Mouse (Mus musculus) E14TG2a.4 (cell line): Measurements from ENCODE around the gene Dync1li2.

ENCODE experiments used
- H3K27me3 ChIP-seq: 2 replicates; pipeline ENCODE4 v1.6.1; 2014; ENCODE audit warnings: low read length, control low read depth; ENCODE audit not compliant: insufficient read depth
- H3K36me3 ChIP-seq: 2 replicates; pipeline ENCODE4 v1.6.1; 2014; ENCODE audit warnings: low read length, control low read depth; ENCODE audit not compliant: insufficient read depth
- H3K4me1 ChIP-seq: replicated peaks from 2 replicates; pipeline ENCODE4 v1.6.1; 2014; ENCODE audit warnings: low read depth, low read length, control low read depth
- H3K4me3 ChIP-seq: replicated peaks from 2 replicates; pipeline ENCODE4 v1.5.1; 2014; ENCODE audit warnings: mild to moderate bottlenecking, low read length
- H3K9me3 ChIP-seq: 2 replicates; pipeline ENCODE4 v1.6.1; 2014; ENCODE audit warnings: low read length, control low read depth
- CTCF ChIP-seq: conservative IDR thresholded peaks from 2 replicates; pipeline ENCODE4 v1.5.1; 2014; ENCODE audit warnings: low read length
- NANOG ChIP-seq: IDR thresholded peaks from 2 replicates; pipeline ENCODE4 v1.6.1; 2014; ENCODE audit warnings: borderline replicate concordance, low read length, mixed read lengths
- POU5F1 ChIP-seq: IDR thresholded peaks from 2 replicates; pipeline ENCODE4 v1.6.1; 2014; ENCODE audit warnings: low read length, borderline replicate concordance

Gene Dync1li2

DNA sequence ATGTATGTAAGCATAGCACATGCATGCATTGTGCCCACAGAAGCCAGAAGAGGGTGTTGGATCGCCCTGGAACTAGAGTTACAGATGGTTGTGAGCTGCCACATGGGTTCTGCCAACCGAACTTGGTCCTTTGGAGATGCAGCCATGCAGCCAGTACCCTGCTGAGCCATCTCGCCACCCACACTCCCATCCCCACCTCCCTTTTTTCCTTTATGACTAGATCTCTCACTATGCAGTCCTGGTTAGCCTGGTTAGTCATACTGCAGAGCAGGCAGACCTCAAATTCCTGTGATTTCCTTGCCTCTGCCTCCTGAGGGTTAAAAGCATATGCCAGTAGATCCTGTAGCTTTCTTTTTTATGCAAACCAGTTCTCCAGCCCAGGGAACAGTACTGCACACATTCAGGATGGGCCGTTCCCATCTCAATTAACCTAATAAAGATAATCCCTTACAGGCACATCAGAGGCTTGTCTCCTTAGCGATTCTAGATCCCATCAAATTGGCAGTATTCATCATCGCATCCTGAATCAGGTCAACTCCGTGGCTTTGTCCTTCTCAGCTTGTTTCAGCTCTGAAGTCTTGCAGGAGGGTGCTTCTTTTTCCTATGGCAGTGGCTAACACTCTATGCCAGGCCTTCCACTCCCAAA, 32.1 kb downstream of the Dync1li2 start:
- H3K36me3 ChIP-seq: 0 out of 2 replicates have a peak, but pooled peaks cover 3% of the 10 kb centered on the region
- peak overlapping the region; percentile 24; the same call in 1 of the 2 replicates for H3K4me3 ChIP-seq
- TF ChIP-seq POU5F1: no peak; the same call in 1 of the 2 replicates
- peak; percentile 87 for TF ChIP-seq NANOG
- no peaks in the 10 kb centered on the region for H3K9me3 ChIP-seq
- H3K4me1 ChIP-seq: peaks cover 66% of the 10 kb centered on the region
- 0 out of 2 replicates have a peak, but pooled peaks cover 5% of the 10 kb centered on the region for H3K27me3 ChIP-seq

- H3K4me1 ChIP-seq: peaks cover 60% of the 10 kb centered on the region
- H3K27me3 ChIP-seq: 0 out of 2 replicates have a peak, but pooled peaks cover 5% of the 10 kb centered on the region
- H3K4me3 ChIP-seq: no peak overlapping the region
- no peaks in the 10 kb centered on the region for H3K9me3 ChIP-seq
- TF ChIP-seq POU5F1 (no peak), CTCF (no peak), NANOG (no peak)
- H3K36me3 ChIP-seq: no peaks in the 10 kb centered on the region
These were observed 34.3 kb downstream of the Dync1li2 start for GRCm38 (mm10) chr8:104408328-104409110.

GRCm38 (mm10) chr8:104406340-104407128, 36.3 kb downstream of the Dync1li2 start:
- Histone ChIP-seq H3K9me3 (no peaks in the 10 kb centered on the region), H3K36me3 (no peaks in the 10 kb centered on the region), H3K4me3 (no peak overlapping the region), H3K4me1 (peaks cover 48% of the 10 kb centered on the region), H3K27me3 (0 out of 2 replicates have a peak, but pooled peaks cover 5% of the 10 kb centered on the region)
- TF ChIP-seq POU5F1 (no peak), NANOG (no peak), CTCF (no peak)

DNA sequence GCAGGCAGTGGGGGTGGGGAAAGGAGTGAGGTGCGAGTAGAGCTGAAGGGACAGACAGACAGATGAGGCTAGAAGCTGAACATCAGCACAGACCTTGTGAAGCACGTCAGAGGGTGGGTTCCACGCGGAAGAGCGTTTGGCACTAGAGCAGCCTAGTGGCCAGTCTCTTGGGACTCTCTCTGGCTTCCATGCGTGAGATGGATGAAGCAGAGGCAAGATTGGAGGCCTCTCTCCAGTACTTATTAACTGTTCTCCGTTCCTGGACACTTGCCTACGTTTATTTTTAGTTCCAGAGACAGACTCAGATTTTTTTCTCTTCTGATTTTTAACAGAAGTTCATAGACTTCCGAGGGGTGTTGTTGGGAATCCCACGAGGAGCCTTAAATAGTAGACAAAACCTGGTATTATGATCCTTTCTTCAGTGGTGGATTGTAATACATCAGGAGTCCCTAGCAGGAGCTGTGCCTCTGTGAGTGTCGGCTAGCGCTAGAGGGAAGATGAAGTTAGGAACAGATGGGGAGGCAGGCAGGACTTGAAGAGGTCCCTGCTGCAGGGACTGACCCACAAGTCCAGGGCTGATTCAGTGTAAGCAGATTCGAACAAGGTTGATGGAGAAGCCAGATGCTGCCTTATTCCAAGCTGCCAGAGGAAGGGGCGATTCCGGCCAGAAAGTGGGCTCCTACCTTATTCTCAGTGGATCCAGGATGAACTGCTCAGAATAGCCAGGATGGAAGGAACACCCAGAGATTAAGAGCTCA, 37.2 kb downstream of the Dync1li2 start:
- Histone ChIP-seq H3K27me3 (0 out of 2 replicates have a peak, but pooled peaks cover 5% of the 10 kb centered on the region), H3K4me1 (peaks cover 39% of the 10 kb centered on the region), H3K9me3 (no peaks in the 10 kb centered on the region), H3K36me3 (no peaks in the 10 kb centered on the region), H3K4me3 (no peak overlapping the region)
- TF ChIP-seq POU5F1: no peak
- TF ChIP-seq CTCF: no peak
- no peak for TF ChIP-seq NANOG

DNA sequence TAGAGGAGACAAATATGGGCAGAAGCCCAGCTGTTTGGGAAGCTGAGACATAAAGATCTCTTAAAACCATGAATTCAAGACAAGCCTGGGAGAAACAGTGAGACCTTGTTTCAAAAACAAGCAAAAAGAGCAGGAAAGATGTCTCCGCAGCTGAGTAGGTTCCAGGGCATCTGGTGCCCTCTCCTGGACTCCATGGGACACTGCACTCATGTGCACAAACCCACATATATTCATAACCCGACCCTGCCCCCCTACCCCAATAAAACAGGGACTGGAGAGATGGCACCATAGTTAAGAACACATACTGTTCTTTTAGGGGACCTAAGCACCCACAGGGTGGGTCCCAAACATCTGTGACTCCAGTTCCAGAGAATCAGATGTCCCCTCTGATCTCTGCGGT, 39.3 kb downstream of the Dync1li2 start:
- TF ChIP-seq CTCF (peak; percentile 67), NANOG (no peak), POU5F1 (no peak)
- Histone ChIP-seq H3K27me3 (no peaks in the 10 kb centered on the region), H3K36me3 (no peaks in the 10 kb centered on the region), H3K9me3 (no peaks in the 10 kb centered on the region), H3K4me3 (no peak overlapping the region), H3K4me1 (peaks cover 22% of the 10 kb centered on the region)

GRCm38 (mm10) chr8:104395703-104396357, 47.0 kb downstream of the Dync1li2 start, which contains the start of gene Cmtm4:
TSS of gene Cmtm4 (minus strand) at chr8:104395807.
- H3K27me3 ChIP-seq: peaks cover 18% of the 10 kb centered on the region
- H3K9me3 ChIP-seq: 0 out of 2 replicates have a peak, but pooled peaks cover 3% of the 10 kb centered on the region
- H3K4me3 ChIP-seq: peak within 1 kb of the TSS; percentile 88
- H3K4me1 ChIP-seq: peaks cover 43% of the 10 kb centered on the region
- TF ChIP-seq POU5F1: no peak
- TF ChIP-seq CTCF: no peak
- no peak for TF ChIP-seq NANOG
- H3K36me3 ChIP-seq: no peaks in the 10 kb centered on the region; the same call in 1 of the 2 replicates

DNA sequence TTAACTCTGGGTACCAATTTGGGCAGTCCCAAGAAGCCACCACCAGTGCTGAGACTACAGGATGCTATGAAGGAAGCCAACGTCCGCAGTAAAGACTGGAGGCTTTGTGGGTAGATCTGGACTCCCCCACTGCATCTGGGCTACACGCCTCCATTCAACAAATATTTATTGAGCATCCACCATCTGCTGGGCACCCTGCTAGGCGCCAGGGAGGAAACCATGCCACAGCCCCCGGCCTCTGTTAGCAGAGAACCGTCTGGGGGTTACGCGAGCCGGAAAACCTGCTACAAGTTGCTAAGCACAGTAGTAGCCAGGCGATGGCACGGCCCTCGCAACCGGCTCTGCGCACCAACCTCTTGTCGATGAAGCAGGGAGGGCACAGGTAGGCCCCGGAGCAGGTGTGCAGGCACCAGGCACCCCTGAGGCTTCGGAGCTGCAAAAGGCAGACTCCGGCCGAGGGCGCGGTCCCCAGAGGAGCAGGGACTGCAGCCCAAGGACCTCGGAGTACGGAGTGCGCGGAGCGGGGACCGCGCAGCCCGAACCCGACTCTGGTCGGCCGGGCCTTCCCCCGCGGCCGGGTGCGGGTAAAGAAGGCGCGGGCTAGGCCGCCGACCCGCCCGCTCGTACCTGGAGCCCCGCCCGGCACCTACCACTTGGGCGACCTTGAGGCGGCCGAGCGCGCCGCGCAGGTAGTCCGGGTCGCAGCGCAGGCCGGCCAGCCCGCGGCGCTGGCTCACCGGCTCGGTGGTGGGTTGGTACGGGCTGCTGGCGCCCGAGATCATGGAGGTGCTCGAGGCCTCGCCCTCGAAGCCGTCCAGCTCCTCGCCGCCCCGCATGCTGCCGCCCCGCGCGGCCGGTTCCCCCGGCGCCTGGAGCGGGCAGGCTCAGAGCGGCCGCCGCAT, 47.8 kb downstream of the Dync1li2 start:
- Histone ChIP-seq H3K4me3 (peak overlapping the region; percentile 88), H3K9me3 (0 out of 2 replicates have a peak, but pooled peaks cover 3% of the 10 kb centered on the region), H3K4me1 (peaks cover 49% of the 10 kb centered on the region), H3K27me3 (peaks cover 18% of the 10 kb centered on the region), H3K36me3 (no peaks in the 10 kb centered on the region; the same call in 1 of the 2 replicates)
- TF ChIP-seq NANOG (no peak), CTCF (no peak), POU5F1 (no peak)
